Mouse (Mus musculus): ENCODE data around the gene Zfyve28.

DNA sequence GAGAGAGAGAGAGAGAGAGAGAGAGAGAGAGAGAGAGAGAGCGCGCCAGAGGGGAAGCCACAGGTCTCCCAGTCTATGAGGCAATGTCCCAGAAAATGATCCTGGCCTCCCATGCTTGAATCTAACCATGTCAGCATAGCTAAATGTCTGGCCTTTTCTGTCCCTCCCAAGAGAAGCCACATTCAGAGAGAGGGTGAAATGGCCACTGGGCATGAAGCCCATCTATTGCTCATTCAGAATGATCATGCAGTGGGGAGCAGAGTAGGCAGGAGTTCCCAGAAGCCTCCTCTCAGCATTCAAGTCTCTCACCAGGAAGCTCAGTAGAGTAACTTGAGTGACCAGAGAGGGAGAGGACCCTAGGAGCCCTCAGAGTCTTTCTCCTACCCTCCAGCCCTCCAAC lies 6.9 kb upstream of the Zfyve28 start:
- TF ChIP-seq TBP (IDR thresholded peaks at IDR 0.05; ENCODE audit: low read depth, low read length) (no peak), CTCF (IDR thresholded peaks at IDR 0.05 in 2 of 3, conservative IDR thresholded peaks at IDR 0.05 in 1 of 3; ENCODE audit: control insufficient read depth in 1 of 3, insufficient read depth in 1 of 3, low read depth in 2 of 3, low read length in 3 of 3, poor library complexity in 1 of 3, severe bottlenecking in 1 of 3) (no peak), MEF2A (IDR thresholded peaks at IDR 0.05; ENCODE audit: extremely low read depth, insufficient replicate concordance, low read depth, low read length, poor library complexity, severe bottlenecking) (no peak), GATA1 (IDR thresholded peaks at IDR 0.05; ENCODE audit: low read depth, low read length) (no peak), ZNF384 (IDR thresholded peaks at IDR 0.05; ENCODE audit: low read depth, low read length) (no peak), USF2 (IDR thresholded peaks at IDR 0.05; ENCODE audit: borderline replicate concordance in 1 of 2, insufficient read depth in 1 of 2, low read depth in 1 of 2, low read length in 2 of 2) (no peak), TAL1 (IDR thresholded peaks at IDR 0.05; ENCODE audit: low read length) (no peak), GABPA (IDR thresholded peaks at IDR 0.05; ENCODE audit: low read depth, low read length) (no peak), POLR2A (IDR thresholded peaks at IDR 0.05; ENCODE audit: control insufficient read depth in 1 of 2, insufficient read depth in 1 of 2, low read depth in 1 of 2, low read length in 2 of 2, poor library complexity in 1 of 2) (no peak), MYC (IDR thresholded peaks at IDR 0.05; ENCODE audit: low read depth, low read length) (no peak), USF1 (IDR thresholded peaks at IDR 0.05; ENCODE audit: low read depth, low read length) (no peak), NELFE (IDR thresholded peaks at IDR 0.05; ENCODE audit: low read depth, low read length) (no peak), MAZ (IDR thresholded peaks at IDR 0.05; ENCODE audit: low read depth, low read length) (no peak), EP300 (IDR thresholded peaks at IDR 0.05; ENCODE audit: low read depth in 1 of 2, low read length in 2 of 2) (no peak)

Measured in MEL (cell line).